9 mouse cellular contexts compared by ENCODE assay signal in genomic region chr1:97833466-97834353, GRCm38 (mm10).
DNase-seq lines count a peak whose midpoint lies in the region; ATAC-seq and TF ChIP-seq lines count a peak whose summit lies in the region.
"Had no signal": no experiment of that assay in that cellular context is flagged by ENCODE, and none has a peak within 500 bp of the region (broad histone marks: within the 10 kb centered on the region; RNA-seq: fewer than 3 reads in every experiment).

No protein-coding gene starts in this region.

- DNase-seq in frontal cortex, postnatal 25 days (ENCODE audit: low spot score in 2 of 2) = no peak
- peak; percentile 86 for DNase-seq in Muller cell, postnatal 12 days (ENCODE audit: inconsistent ontology term)
- DNase-seq in gastrocnemius, adult 2 months = peak; percentile 38
- peak; percentile 91 for DNase-seq in midbrain, postnatal 0 days (ENCODE audit: low spot score)
- DNase-seq in liver, postnatal 0 days = no peak
- no peak for DNase-seq in liver, embryonic 11.5 days (ENCODE audit: low spot score)

- 56% methylated on average over 5 of the region's 5 CpGs for WGBS in kidney, embryonic 16.5 days
- WGBS in midbrain, postnatal 0 days = 44% methylated on average over 5 of the region's 5 CpGs
- WGBS in liver, postnatal 0 days (ENCODE audit: insufficient replicate concordance) = 75% methylated on average over 5 of the region's 5 CpGs
- WGBS in liver, embryonic 11.5 days = 72% methylated on average over 5 of the region's 5 CpGs

- intact Hi-C loops in gastrocnemius, adult 2 months (cut with DNase I) = no loop called here

- H3K4me1 ChIP-seq in kidney, embryonic 16.5 days (ENCODE audit: insufficient read depth, low read length) = no peaks in the 10 kb centered on the region
- H3K4me1 ChIP-seq in midbrain, postnatal 0 days (ENCODE audit: insufficient read depth, low read length) = no peaks in the 10 kb centered on the region
- no peaks in the 10 kb centered on the region for H3K4me1 ChIP-seq in liver, postnatal 0 days (ENCODE audit: insufficient read depth)
- no peaks in the 10 kb centered on the region for H3K4me1 ChIP-seq in liver, embryonic 11.5 days (replicated peaks; ENCODE audit: control insufficient read depth, insufficient read depth, low read length)

- no peak overlapping the region for H3K4me3 ChIP-seq in gastrocnemius, adult 2 months
- H3K4me3 ChIP-seq in kidney, embryonic 16.5 days (ENCODE audit: low read length) = no peak overlapping the region
- no peak overlapping the region for H3K4me3 ChIP-seq in midbrain, postnatal 0 days (ENCODE audit: low read depth, low read length)
- H3K4me3 ChIP-seq in liver, postnatal 0 days (ENCODE audit: low read depth, low read length) = no peak overlapping the region
- no peak overlapping the region for H3K4me3 ChIP-seq in liver, embryonic 11.5 days (ENCODE audit: low read depth, low read length)

- TF ChIP-seq CTCF in gastrocnemius, adult 2 months (IDR thresholded peaks at IDR 0.05) = no peak
- TF ChIP-seq CTCF in midbrain, postnatal 0 days (IDR thresholded peaks at IDR 0.05) = no peak
- TF ChIP-seq CTCF in liver, postnatal 0 days (IDR thresholded peaks at IDR 0.05; ENCODE audit: low read depth) = no peak

- H3K36me3 ChIP-seq in kidney, embryonic 16.5 days (ENCODE audit: insufficient read depth, low read length) = peaks cover 4% of the 10 kb centered on the region; the same call in 1 of the 2 replicates
- H3K36me3 ChIP-seq in midbrain, postnatal 0 days (ENCODE audit: insufficient read depth, low read length) = 0 out of 2 replicates have a peak, but pooled peaks cover 10% of the 10 kb centered on the region
- no peaks in the 10 kb centered on the region for H3K36me3 ChIP-seq in liver, postnatal 0 days (replicated peaks; ENCODE audit: insufficient read depth, low read length)
- H3K36me3 ChIP-seq in liver, embryonic 11.5 days (ENCODE audit: control insufficient read depth, insufficient read depth, low read length) = no peaks in the 10 kb centered on the region

- no peak for TF ChIP-seq EP300 in liver, postnatal 0 days (IDR thresholded peaks at IDR 0.05; ENCODE audit: low read depth)

- no peak overlapping the region for H3K4me2 ChIP-seq in kidney, embryonic 16.5 days (replicated peaks; ENCODE audit: low read depth, low read length)
- H3K4me2 ChIP-seq in midbrain, postnatal 0 days (ENCODE audit: low read depth, low read length, poor library complexity, severe bottlenecking) = no peak overlapping the region
- H3K4me2 ChIP-seq in liver, postnatal 0 days (ENCODE audit: low read depth, low read length) = no peak overlapping the region
- H3K4me2 ChIP-seq in liver, embryonic 11.5 days = no peak overlapping the region

- H3K27ac ChIP-seq in gastrocnemius, adult 2 months = peak overlapping the region; percentile 61
- H3K27ac ChIP-seq in kidney, embryonic 16.5 days (ENCODE audit: low read length) = 0 out of 2 replicates have a peak overlapping the region, but pooled peaks have one; percentile 35
- no peak overlapping the region for H3K27ac ChIP-seq in midbrain, postnatal 0 days (ENCODE audit: low read depth, low read length)
- H3K27ac ChIP-seq in liver, postnatal 0 days (ENCODE audit: low read depth) = no peak overlapping the region
- H3K27ac ChIP-seq in liver, embryonic 11.5 days (ENCODE audit: low read depth, low read length) = no peak overlapping the region
- H3K27ac ChIP-seq: macrophage had no signal

- no peaks in the 10 kb centered on the region for H3K27me3 ChIP-seq in kidney, embryonic 16.5 days (ENCODE audit: insufficient read depth, low read length)
- no peaks in the 10 kb centered on the region for H3K27me3 ChIP-seq in midbrain, postnatal 0 days (ENCODE audit: insufficient read depth, low read length)
- no peaks in the 10 kb centered on the region for H3K27me3 ChIP-seq in liver, postnatal 0 days (ENCODE audit: insufficient read depth, low read length)
- no peaks in the 10 kb centered on the region for H3K27me3 ChIP-seq in liver, embryonic 11.5 days (replicated peaks; ENCODE audit: control insufficient read depth, insufficient read depth, low read length)

- ATAC-seq in frontal cortex, adult (ENCODE audit: low TSS enrichment) = peak; percentile 71
- ATAC-seq in kidney, embryonic 16.5 days (ENCODE audit: low FRiP score, low TSS enrichment) = 0 out of 2 replicates have a peak, but pooled peaks have one; percentile 27
- ATAC-seq in midbrain, postnatal 0 days (ENCODE audit: low FRiP score) = peak; percentile 60; the same call in 1 of the 2 replicates
- ATAC-seq in liver, postnatal 0 days = no peak
- ATAC-seq in liver, embryonic 11.5 days (replicated peaks; ENCODE audit: low FRiP score) = no peak

- no peak overlapping the region for H3K9ac ChIP-seq in kidney, embryonic 16.5 days (replicated peaks; ENCODE audit: low read length)
- H3K9ac ChIP-seq in midbrain, postnatal 0 days (replicated peaks; ENCODE audit: low read length, poor library complexity, severe bottlenecking) = no peak overlapping the region
- no peak overlapping the region for H3K9ac ChIP-seq in liver, postnatal 0 days (replicated peaks)
- H3K9ac ChIP-seq in liver, embryonic 11.5 days (ENCODE audit: low read depth, low read length) = no peak overlapping the region

- 0 out of 2 replicates have a peak, but pooled peaks cover 3% of the 10 kb centered on the region for H3K9me3 ChIP-seq in kidney, embryonic 16.5 days (ENCODE audit: low read length)
- H3K9me3 ChIP-seq in midbrain, postnatal 0 days (ENCODE audit: low read length) = no peaks in the 10 kb centered on the region
- no peaks in the 10 kb centered on the region for H3K9me3 ChIP-seq in liver, postnatal 0 days (ENCODE audit: low read length)
- no peaks in the 10 kb centered on the region for H3K9me3 ChIP-seq in liver, embryonic 11.5 days (ENCODE audit: control insufficient read depth, low read length)

Comparison
In these comparisons a context has a peak if more than half of its experiments do, and no peak if none do; other contexts are left out.
1. ATAC-seq: peak in frontal cortex, adult (single experiment), kidney, embryonic 16.5 days (single experiment) and midbrain, postnatal 0 days (single experiment); none in liver, postnatal 0 days (single experiment) and liver, embryonic 11.5 days (single experiment).
2. DNase-seq: peak in Muller cell, postnatal 12 days (single experiment), gastrocnemius, adult 2 months (single experiment) and midbrain, postnatal 0 days (single experiment); none in frontal cortex, postnatal 25 days (0 of 2), liver, postnatal 0 days (single experiment) and liver, embryonic 11.5 days (single experiment).
3. H3K27ac ChIP-seq: peak in gastrocnemius, adult 2 months (single experiment) and kidney, embryonic 16.5 days (single experiment); none in midbrain, postnatal 0 days (single experiment), liver, postnatal 0 days (single experiment) and liver, embryonic 11.5 days (single experiment).